Mouse (Mus musculus) lung, adult 2 months (tissue): ENCODE measurements at regions not wholly inside any gene's neighbourhood (a gene's known extent, or its start where the extent isn't known, plus 50 kb on each side); places are given as distances from the start of the nearest gene placed in this dataset.

Source experiments
- DNase-seq: peaks from one replicate; pipeline ENCODE4 v3.0.0; 2022
- H3K4me1 ChIP-seq: fragments of 200-500 bp; 2 replicates; pipeline ENCODE4 v1.6.1; 2011; ENCODE audit warnings: low read length; ENCODE audit not compliant: control insufficient read depth, insufficient read depth
- H3K4me3 ChIP-seq: fragments of 200-500 bp; replicated peaks from 2 replicates; pipeline ENCODE3; 2011; ENCODE audit warnings: low read depth, mild to moderate bottlenecking, control low read depth, low read length; ENCODE audit errors: extremely low read depth
- CTCF ChIP-seq: fragments of 200-500 bp; IDR thresholded peaks from 2 replicates; pipeline ENCODE4 v1.5.1; 2011; ENCODE audit warnings: mild to moderate bottlenecking, low read length, control low read depth; ENCODE audit not compliant: insufficient read depth
- POLR2A ChIP-seq: fragments of 200-500 bp; IDR thresholded peaks from 2 replicates; pipeline ENCODE4 v1.6.1; 2011; ENCODE audit warnings: low read depth, mild to moderate bottlenecking, control low read depth, low read length, borderline replicate concordance; ENCODE audit errors: extremely low read depth
- WGBS: fragments of 180-500 bp; shearing (Covaris S2); methylation state at CpG from one replicate; pipeline ENCODE4 v1.1.7; 2018; 5-methylcytosine and 5-hydroxymethylcytosine counted together

DNA sequence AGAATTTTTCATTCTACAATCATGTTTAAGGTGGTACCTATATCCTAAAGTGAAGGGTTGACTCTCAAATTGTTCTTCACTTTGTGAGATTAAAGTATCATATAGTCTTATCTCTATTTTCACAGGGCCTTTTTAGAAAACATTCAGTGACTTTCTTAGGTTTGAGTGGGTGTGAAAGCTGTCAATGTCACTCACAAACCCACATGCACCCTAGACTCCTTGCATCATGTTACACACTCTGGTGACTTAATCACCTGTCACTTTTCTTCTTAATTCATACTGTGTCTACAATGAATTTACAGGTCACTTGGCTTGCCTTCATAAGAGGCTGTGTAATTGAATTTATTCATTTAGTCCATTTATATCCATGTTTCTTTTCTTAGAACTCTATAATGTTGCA is 1026.8 kb upstream of the Alcam start:
- H3K4me1 ChIP-seq, result no peaks in the 10 kb centered on the region
- no peak overlapping the region for H3K4me3 ChIP-seq
- no peak for DNase-seq
- no peak for TF ChIP-seq POLR2A
- TF ChIP-seq CTCF, result no peak

DNA sequence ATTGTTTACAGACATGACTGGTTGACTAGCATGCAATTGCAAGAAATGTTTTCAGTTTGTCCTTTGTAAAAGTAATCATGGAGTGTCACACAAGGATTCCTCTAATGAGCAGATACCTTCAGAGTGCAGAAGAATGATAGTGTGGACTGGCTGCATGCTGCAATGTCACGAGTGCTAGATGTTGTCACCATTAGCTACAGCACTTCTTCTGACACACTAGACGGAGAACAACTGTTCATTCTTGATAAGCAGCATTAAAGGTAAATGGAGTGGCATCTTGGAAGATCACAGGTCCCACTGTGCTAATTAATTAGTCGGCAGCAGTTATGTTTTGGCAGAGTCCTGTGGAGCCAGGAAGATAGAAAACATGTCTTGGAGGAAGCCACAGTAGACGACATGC is 985.6 kb upstream of the Alcam start:
- 54% methylated on average over 4 of the region's 4 CpGs for WGBS
- Histone ChIP-seq H3K4me3 (no peak overlapping the region), H3K4me1 (no peaks in the 10 kb centered on the region)
- DNase-seq, result no peak
- TF ChIP-seq POLR2A, result no peak
- no peak for TF ChIP-seq CTCF

DNA sequence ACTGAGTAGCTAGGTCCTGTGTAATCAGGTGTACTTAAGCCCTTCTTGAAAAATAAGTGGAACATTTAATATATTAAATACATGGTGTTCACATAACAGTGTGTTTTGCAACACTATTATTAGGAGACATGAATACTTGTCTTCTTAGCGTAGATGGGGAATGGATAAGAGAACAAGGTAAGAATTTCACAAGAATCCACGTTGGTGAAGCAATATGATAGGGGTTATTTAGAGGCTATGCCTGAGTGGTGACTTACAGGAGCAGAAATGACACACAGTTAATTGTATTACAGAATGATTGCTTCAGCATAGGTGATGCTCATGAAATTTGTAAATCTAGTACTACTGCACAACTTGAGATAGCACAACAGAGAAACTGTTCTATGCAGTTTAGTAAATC is 964.5 kb upstream of the Alcam start:
- WGBS, result 52% methylated on average over 2 of the region's 2 CpGs
- Histone ChIP-seq H3K4me1 (no peaks in the 10 kb centered on the region), H3K4me3 (no peak overlapping the region)
- TF ChIP-seq POLR2A (no peak), CTCF (no peak)
- no peak for DNase-seq

DNA sequence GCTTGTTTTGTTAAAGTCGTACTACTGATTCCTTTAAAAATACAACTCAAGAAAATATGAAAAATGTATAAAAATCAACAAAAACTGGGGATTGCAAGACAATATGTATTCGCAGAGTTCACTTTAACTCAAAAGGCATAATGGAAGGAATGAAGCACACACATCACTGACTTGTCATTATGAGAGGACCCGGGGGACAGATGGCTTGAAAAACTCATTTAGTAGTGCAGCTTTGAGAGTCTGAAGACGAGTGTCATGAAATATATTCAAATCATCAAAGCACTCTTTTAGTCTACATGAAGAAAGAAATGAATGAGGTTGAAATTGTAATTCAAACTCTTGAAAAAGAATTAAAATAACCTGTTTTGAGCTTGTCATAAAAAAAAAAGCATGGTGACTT is 931.3 kb upstream of the Alcam start:
- Histone ChIP-seq H3K4me3 (no peak overlapping the region), H3K4me1 (no peaks in the 10 kb centered on the region)
- TF ChIP-seq CTCF (no peak), POLR2A (no peak)
- 72% methylated on average over 4 of the region's 4 CpGs for WGBS
- DNase-seq, result no peak

DNA sequence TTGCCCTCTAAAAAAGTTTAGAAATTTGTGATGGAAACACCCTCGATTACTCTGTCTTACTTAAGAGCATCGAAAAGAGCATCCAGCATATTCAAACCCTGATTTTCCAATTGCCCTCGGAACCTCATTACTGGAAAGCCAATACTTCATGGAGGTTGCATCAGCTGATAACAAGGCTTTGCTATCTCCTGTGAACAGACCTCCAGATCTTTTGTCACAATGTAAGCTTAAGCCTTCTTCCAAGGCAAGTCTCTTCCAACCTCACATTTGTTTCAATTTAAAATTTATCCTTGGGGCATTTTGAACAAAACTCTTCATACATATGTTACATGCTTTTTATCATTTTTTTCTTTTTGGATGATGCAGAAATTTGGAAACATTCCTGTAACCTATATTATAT is 888.3 kb upstream of the Alcam start:
- H3K4me1 ChIP-seq, result no peaks in the 10 kb centered on the region
- no peak for DNase-seq
- TF ChIP-seq CTCF, result no peak
- TF ChIP-seq POLR2A, result no peak
- no peak overlapping the region for H3K4me3 ChIP-seq
- 69% methylated on average over 3 of the region's 3 CpGs for WGBS

DNA sequence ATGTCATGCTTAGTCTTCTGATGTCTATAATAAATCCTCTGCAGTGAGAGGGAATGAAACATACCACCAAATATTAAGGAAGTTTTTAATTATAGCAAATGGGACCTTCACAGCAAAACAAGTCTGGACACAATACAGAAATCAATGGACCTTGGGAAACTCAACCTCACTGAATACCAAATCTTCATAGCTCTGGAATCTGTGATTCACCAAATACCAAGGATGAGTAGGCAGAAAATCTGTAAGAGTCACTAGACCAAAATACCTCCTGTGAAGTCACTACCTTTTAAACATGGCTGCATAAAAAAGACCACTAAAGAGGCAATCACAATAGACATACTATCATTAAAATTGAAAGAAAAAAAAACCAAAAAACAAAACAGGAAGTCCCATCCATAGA is 872.5 kb upstream of the Alcam start:
- Histone ChIP-seq H3K4me3 (no peak overlapping the region), H3K4me1 (no peaks in the 10 kb centered on the region)
- DNase-seq, result no peak
- TF ChIP-seq CTCF, result no peak
- no peak for TF ChIP-seq POLR2A

DNA sequence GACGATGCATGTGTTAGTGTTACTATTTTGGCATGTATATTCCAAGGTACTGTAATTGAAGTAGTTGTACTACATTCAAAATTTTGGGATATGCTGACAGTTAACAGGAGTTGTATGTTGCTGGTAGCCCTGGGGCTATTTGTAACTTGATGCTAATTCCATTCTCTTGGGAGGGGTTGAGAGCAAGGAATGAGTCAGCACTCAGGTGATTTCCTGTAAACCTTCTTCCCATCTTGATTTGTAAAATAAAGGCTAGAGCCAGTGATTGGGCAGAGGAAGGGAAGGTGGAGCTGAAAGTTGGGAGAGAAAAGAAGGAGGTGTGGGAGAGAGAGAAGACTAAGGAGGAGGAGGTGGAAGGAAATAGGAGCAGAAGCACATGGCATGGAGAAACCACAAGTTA is 838.2 kb upstream of the Alcam start:
- 72% methylated on average over 1 of the region's 1 CpGs for WGBS
- Histone ChIP-seq H3K4me1 (no peaks in the 10 kb centered on the region), H3K4me3 (no peak overlapping the region)
- no peak for TF ChIP-seq POLR2A
- TF ChIP-seq CTCF, result no peak
- DNase-seq, result no peak

DNA sequence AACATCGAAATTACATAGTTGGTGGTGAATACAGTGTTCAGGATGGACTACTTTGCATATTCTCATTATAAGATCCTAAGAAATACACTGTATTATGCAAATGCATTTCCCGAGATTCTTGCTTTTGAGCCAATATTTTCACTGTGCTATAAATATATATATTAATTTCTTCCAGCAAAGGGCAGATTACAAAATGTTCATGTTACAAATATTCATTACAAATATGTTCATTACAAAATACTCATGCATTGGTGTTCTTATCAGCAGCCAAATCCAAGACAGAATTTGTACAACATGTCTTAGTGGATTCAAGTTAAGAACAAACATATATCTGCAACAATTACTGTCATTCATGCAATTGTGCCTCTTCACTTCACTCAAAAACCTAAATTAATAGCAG is 828.1 kb upstream of the Alcam start:
- DNase-seq, result no peak
- TF ChIP-seq CTCF (no peak), POLR2A (no peak)
- Histone ChIP-seq H3K4me3 (no peak overlapping the region), H3K4me1 (no peaks in the 10 kb centered on the region)
- WGBS, result 64% methylated on average over 2 of the region's 2 CpGs

DNA sequence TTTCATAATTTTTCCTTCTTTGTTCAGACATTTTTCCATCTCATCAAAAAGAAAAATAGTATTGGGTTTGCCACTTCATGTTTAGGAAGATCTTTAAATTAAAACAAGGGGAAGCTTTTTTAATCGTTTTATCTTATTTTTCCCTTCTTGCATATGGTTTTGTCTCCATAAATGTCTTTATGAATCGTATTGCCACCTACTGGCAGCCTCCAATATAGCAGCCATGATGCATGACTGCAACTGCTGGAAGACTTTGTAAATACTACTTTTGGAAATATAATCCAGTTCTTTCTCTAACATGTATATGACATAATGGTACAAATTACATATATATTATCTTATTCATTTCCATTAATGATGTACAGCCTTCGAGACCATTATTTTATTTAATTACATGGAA is 812.2 kb upstream of the Alcam start:
- Histone ChIP-seq H3K4me3 (no peak overlapping the region), H3K4me1 (no peaks in the 10 kb centered on the region)
- DNase-seq, result peak; percentile 39
- WGBS, result 9% methylated on average over 3 of the region's 3 CpGs
- TF ChIP-seq POLR2A, result no peak
- TF ChIP-seq CTCF, result 0 out of 2 replicates have a peak, but pooled peaks have one; percentile 5

DNA sequence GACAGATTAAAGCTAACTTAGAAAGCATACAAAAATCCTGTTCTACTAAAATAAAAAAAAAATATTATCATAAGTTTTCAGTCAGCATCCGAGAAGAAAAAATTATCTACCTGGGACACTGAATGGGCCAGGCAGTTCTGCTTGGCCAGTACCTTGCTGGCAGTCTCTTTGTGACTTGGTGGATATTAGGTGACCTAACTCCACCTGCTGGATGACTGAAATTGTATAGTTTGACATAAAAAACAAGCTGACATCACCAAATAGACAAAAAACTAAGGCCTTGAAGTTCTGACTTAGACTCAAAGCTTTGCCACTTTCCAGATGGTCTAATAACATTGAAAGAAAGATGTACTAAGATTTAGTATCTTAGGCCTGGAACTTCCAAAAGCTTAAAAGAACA is 791.5 kb upstream of the Alcam start:
- WGBS, result 71% methylated on average over 1 of the region's 1 CpGs
- no peak overlapping the region for H3K4me3 ChIP-seq
- no peak for TF ChIP-seq POLR2A
- no peak for TF ChIP-seq CTCF
- no peak for DNase-seq
- no peaks in the 10 kb centered on the region for H3K4me1 ChIP-seq

DNA sequence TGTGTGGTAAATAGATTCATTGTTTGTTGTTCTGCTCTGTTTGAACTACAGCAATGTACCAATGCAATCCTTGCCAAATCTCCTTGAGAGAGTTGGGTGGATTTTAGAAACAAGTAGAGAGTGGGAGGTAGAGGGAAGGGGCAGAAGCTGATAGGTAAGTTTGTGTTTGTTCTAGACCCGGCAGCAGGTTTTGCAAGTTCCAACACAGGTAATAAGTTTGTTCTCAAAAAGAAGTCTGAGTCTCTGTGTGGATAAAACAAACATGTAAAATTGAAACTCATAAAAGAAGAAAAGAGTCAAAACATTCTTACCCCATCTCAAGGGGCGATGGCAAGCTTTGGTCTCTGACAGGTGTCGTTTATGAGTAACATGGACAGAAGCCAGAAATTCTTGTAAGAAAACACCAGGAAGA is 788.3 kb upstream of the Alcam start:
- H3K4me3 ChIP-seq, result no peak overlapping the region
- TF ChIP-seq CTCF (no peak), POLR2A (no peak)
- DNase-seq, result no peak
- WGBS, result 63% methylated on average over 3 of the region's 3 CpGs
- no peaks in the 10 kb centered on the region for H3K4me1 ChIP-seq
